Mouse (Mus musculus): ENCODE data around the gene Ewsr1. TPM values are rescaled to one million over a fixed set of nuclear protein-coding genes. Genes with fewer than 3 reads are reported as not detected.

Ewsr1 gene
- total and polyA plus RNA-seq, 3 experiments, result 452 to 1,336 (median 570) TPM

DNA sequence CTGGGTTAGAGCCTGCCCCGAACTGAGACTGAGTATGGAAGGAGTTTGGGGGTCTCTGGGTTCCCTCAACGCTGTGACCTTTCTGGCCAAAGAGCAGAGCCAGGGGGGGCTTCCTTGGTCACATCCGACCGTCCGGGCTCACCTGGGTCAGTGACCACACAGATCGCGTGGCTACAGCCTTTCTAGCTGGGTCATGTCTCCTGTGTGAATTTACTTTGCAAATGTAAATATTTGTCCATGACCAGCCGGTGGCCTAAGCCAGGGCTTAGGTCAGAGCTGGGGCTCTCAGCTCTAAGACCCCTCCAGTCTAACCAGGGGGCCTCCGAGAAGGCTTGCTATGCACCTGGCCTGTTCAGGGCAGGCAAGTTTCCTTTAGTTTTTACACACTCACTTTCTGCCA is 40.3 kb upstream of the Ewsr1 start:
- H3K9me3 ChIP-seq (replicated peaks; ENCODE audit: insufficient read depth, low read length), result no peaks in the 10 kb centered on the region
- no peaks in the 10 kb centered on the region for H3K36me3 ChIP-seq (ENCODE audit: control insufficient read depth in 1 of 2, insufficient read depth in 2 of 2, low read length in 2 of 2)
- no peaks in the 10 kb centered on the region for H3K27me3 ChIP-seq (ENCODE audit: control insufficient read depth in 1 of 2, insufficient read depth in 2 of 2, low read length in 2 of 2)
- TF ChIP-seq EP300 (IDR thresholded peaks at IDR 0.05; ENCODE audit: low read depth in 1 of 2, low read length in 2 of 2), result no peak
- TF ChIP-seq KAT2A (conservative IDR thresholded peaks at IDR 0.05; ENCODE audit: low read depth, low read length), result no peak
- TF ChIP-seq MYB (IDR thresholded peaks at IDR 0.05; ENCODE audit: low read depth, low read length), result no peak
- TF ChIP-seq ZMIZ1 (IDR thresholded peaks at IDR 0.05; ENCODE audit: low read depth, low read length), result no peak
- TF ChIP-seq POLR2A (IDR thresholded peaks at IDR 0.05; ENCODE audit: control insufficient read depth in 1 of 2, insufficient read depth in 1 of 2, low read depth in 1 of 2, low read length in 2 of 2, poor library complexity in 1 of 2), result no peak
- no peak for TF ChIP-seq SIN3A (IDR thresholded peaks at IDR 0.05; ENCODE audit: low read length)
- TF ChIP-seq GABPA (IDR thresholded peaks at IDR 0.05; ENCODE audit: low read depth, low read length), result no peak
- TF ChIP-seq MAZ (IDR thresholded peaks at IDR 0.05; ENCODE audit: low read depth, low read length), result no peak
- no peak for TF ChIP-seq RAD21 (IDR thresholded peaks at IDR 0.05; ENCODE audit: low read depth, low read length)
- no peak for TF ChIP-seq RCOR1 (IDR thresholded peaks at IDR 0.05; ENCODE audit: low read depth, low read length)
- TF ChIP-seq BHLHE40 (IDR thresholded peaks at IDR 0.05; ENCODE audit: borderline replicate concordance, low read depth, low read length), result no peak
- TF ChIP-seq POLR2AphosphoS5 (IDR thresholded peaks at IDR 0.05; ENCODE audit: borderline replicate concordance, low read depth, low read length), result no peak
- TF ChIP-seq CTCF (IDR thresholded peaks at IDR 0.05 in 2 of 3, conservative IDR thresholded peaks at IDR 0.05 in 1 of 3; ENCODE audit: control insufficient read depth in 1 of 3, insufficient read depth in 1 of 3, low read depth in 2 of 3, low read length in 3 of 3, poor library complexity in 1 of 3, severe bottlenecking in 1 of 3), result no peak
- H3K4me1 ChIP-seq (ENCODE audit: control insufficient read depth in 1 of 2, insufficient read depth in 2 of 2, low read length in 2 of 2), result peaks cover 0 to 3% of the 10 kb centered on the region in 2 experiments; a peak in 1 of 4 replicates
- no peak overlapping the region for H3K27ac ChIP-seq (ENCODE audit: control insufficient read depth, low read depth, low read length)
- no peak for DNase-seq (ENCODE audit: low read depth, low spot score)
- H3K79me2 ChIP-seq (ENCODE audit: control insufficient read depth, insufficient read depth, low read length, poor library complexity), result no peaks in the 10 kb centered on the region
- no peak overlapping the region for H3K4me3 ChIP-seq (ENCODE audit: control insufficient read depth in 1 of 2, insufficient read depth in 1 of 2, low read depth in 2 of 2, low read length in 2 of 2)
- H3K9ac ChIP-seq (ENCODE audit: control insufficient read depth, low read depth, low read length, poor library complexity, severe bottlenecking), result no peak overlapping the region

DNA sequence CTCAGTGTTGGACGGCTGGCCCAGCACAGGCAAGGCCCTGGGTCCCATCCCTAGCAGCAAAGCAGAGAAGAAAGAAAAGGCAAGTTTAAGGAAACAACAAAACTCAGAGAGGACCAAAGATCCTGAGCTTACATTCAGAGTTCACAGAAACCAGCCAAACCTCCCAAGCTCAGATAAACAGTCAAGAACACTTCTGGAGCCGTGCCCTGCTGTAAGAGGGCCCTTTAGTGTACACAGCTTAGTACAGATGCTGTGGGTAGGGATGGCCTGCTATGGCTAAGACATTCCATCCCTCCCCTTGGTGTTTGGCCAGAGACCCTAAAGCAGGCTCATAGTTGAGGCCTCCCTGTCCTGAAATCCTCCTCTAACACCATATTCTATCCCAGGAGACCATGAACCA is 39.6 kb upstream of the Ewsr1 start:
- TF ChIP-seq HCFC1 (IDR thresholded peaks at IDR 0.05; ENCODE audit: low read depth, low read length) (no peak), ZNF384 (IDR thresholded peaks at IDR 0.05; ENCODE audit: low read depth, low read length) (no peak), ZKSCAN1 (IDR thresholded peaks at IDR 0.05; ENCODE audit: low read depth, low read length) (no peak), RCOR1 (IDR thresholded peaks at IDR 0.05; ENCODE audit: low read depth, low read length) (no peak), UBTF (IDR thresholded peaks at IDR 0.05; ENCODE audit: borderline replicate concordance, insufficient read depth, low read depth, low read length) (no peak), E2F4 (IDR thresholded peaks at IDR 0.05; ENCODE audit: borderline replicate concordance, low read depth, low read length) (no peak), CHD1 (IDR thresholded peaks at IDR 0.05; ENCODE audit: low read depth, low read length) (no peak), NELFE (IDR thresholded peaks at IDR 0.05; ENCODE audit: low read depth, low read length) (no peak), TCF12 (IDR thresholded peaks at IDR 0.05; ENCODE audit: low read depth, low read length) (no peak), CTCF (IDR thresholded peaks at IDR 0.05 in 2 of 3, conservative IDR thresholded peaks at IDR 0.05 in 1 of 3; ENCODE audit: control insufficient read depth in 1 of 3, insufficient read depth in 1 of 3, low read depth in 2 of 3, low read length in 3 of 3, poor library complexity in 1 of 3, severe bottlenecking in 1 of 3) (no peak), POLR2A (IDR thresholded peaks at IDR 0.05; ENCODE audit: control insufficient read depth in 1 of 2, insufficient read depth in 1 of 2, low read depth in 1 of 2, low read length in 2 of 2, poor library complexity in 1 of 2) (no peak), TBP (IDR thresholded peaks at IDR 0.05; ENCODE audit: low read depth, low read length) (no peak), MAZ (IDR thresholded peaks at IDR 0.05; ENCODE audit: low read depth, low read length) (no peak), ELF1 (IDR thresholded peaks at IDR 0.05; ENCODE audit: low read depth, low read length) (no peak), GATA1 (IDR thresholded peaks at IDR 0.05; ENCODE audit: low read depth, low read length) (no peak), JUND (IDR thresholded peaks at IDR 0.05; ENCODE audit: low read depth, low read length) (no peak), SIN3A (IDR thresholded peaks at IDR 0.05; ENCODE audit: low read length) (no peak), MAX (IDR thresholded peaks at IDR 0.05; ENCODE audit: low read length) (no peak)

More for the DNA sequence above, 39.6 kb upstream of the Ewsr1 start:
- H3K9me3 ChIP-seq (replicated peaks; ENCODE audit: insufficient read depth, low read length), result no peaks in the 10 kb centered on the region
- DNase-seq (ENCODE audit: low read depth, low spot score), result no peak
- H3K4me3 ChIP-seq (ENCODE audit: control insufficient read depth in 1 of 2, insufficient read depth in 1 of 2, low read depth in 2 of 2, low read length in 2 of 2), result no peak overlapping the region
- no peaks in the 10 kb centered on the region for H3K27me3 ChIP-seq (ENCODE audit: control insufficient read depth in 1 of 2, insufficient read depth in 2 of 2, low read length in 2 of 2)
- H3K27ac ChIP-seq (ENCODE audit: control insufficient read depth, low read depth, low read length), result no peak overlapping the region
- H3K36me3 ChIP-seq (ENCODE audit: control insufficient read depth in 1 of 2, insufficient read depth in 2 of 2, low read length in 2 of 2), result no peaks in the 10 kb centered on the region
- H3K79me2 ChIP-seq (ENCODE audit: control insufficient read depth, insufficient read depth, low read length, poor library complexity), result no peaks in the 10 kb centered on the region
- H3K4me1 ChIP-seq (ENCODE audit: control insufficient read depth in 1 of 2, insufficient read depth in 2 of 2, low read length in 2 of 2), result peaks cover 0 to 3% of the 10 kb centered on the region in 2 experiments; a peak in 1 of 4 replicates
- no peak overlapping the region for H3K9ac ChIP-seq (ENCODE audit: control insufficient read depth, low read depth, low read length, poor library complexity, severe bottlenecking)
